Mouse (Mus musculus) thymus, postnatal 36 days (tissue): ENCODE measurements around the gene Hexim1.
A peak's percentile ranks its signal among the peaks of the same experiment; 100 is the strongest.

Experiments used
- DNase-seq, 2 experiments: peaks; one replicate each; pipeline ENCODE4 v3.0.0; 2022; ENCODE audit warnings: mixed read lengths in 2 of 2

Hexim1 gene

GRCm38 (mm10) chr11:103161449-103161848 is 45.4 kb downstream of the Hexim1 start:
- DNase-seq, result peak in 1 of 2 experiments; percentile 29

GRCm38 (mm10) chr11:103162132-103162531 is 46.1 kb downstream of the Hexim1 start:
- DNase-seq, result peak in 1 of 2 experiments; percentile 38

GRCm38 (mm10) chr11:103164391-103164790 is 48.4 kb downstream of the Hexim1 start:
- peak in 1 of 2 experiments; percentile 59 for DNase-seq

- DNase-seq, result peak; percentile 78 to 81
Measured at GRCm38 (mm10) chr11:103168690-103169390, 52.8 kb downstream of the Hexim1 start.
